Mouse (Mus musculus): ENCODE data around the gene Stk32c.
A peak's percentile ranks its signal among the peaks of the same experiment; 100 is the strongest.

The Stk32c gene

GRCm38 (mm10) chr7:139212754-139213745, at the start of gene Stk32c, which contains the start of gene Lrrc27:
Gene Stk32c, minus strand, starts transcription at chr7:139213307.
Gene Lrrc27, plus strand, starts transcription at chr7:139212988.
- peak; percentile 100 for DNase-seq (ENCODE audit: low spot score)

GRCm38 (mm10) chr7:139257752-139258542, 44.8 kb upstream of the Stk32c start:
- DNase-seq (ENCODE audit: low spot score): no peak

GRCm38 (mm10) chr7:139254626-139255025, 41.5 kb upstream of the Stk32c start:
- DNase-seq (ENCODE audit: low spot score): no peak

GRCm38 (mm10) chr7:139253462-139253861, 40.4 kb upstream of the Stk32c start:
- DNase-seq (ENCODE audit: low spot score): no peak

- no peak for DNase-seq (ENCODE audit: low spot score)
These were observed 39.9 kb upstream of the Stk32c start for GRCm38 (mm10) chr7:139252986-139253385.

DNA sequence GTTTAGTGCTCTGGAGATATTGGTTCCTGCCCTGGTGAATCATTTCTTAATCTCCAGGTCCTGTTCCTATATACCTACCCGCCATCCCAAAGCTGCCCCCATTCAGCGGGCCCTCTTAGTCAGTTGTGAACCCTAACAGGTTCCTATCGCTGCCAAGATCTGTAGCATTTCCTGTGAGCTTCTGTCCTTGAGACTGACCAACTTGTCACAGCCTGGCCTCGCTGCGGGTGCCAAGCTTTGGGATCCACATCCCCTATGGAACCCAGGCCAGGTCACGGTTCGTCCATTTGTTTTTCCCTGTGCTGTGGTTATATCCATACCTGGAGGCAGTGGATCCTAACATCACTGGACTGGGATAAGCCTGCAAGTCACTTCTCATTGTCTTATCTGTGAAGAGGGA, 39.5 kb upstream of the Stk32c start:
- DNase-seq (ENCODE audit: low spot score): no peak

GRCm38 (mm10) chr7:139251881-139252301, 38.8 kb upstream of the Stk32c start:
- DNase-seq (ENCODE audit: low spot score): no peak

DNA sequence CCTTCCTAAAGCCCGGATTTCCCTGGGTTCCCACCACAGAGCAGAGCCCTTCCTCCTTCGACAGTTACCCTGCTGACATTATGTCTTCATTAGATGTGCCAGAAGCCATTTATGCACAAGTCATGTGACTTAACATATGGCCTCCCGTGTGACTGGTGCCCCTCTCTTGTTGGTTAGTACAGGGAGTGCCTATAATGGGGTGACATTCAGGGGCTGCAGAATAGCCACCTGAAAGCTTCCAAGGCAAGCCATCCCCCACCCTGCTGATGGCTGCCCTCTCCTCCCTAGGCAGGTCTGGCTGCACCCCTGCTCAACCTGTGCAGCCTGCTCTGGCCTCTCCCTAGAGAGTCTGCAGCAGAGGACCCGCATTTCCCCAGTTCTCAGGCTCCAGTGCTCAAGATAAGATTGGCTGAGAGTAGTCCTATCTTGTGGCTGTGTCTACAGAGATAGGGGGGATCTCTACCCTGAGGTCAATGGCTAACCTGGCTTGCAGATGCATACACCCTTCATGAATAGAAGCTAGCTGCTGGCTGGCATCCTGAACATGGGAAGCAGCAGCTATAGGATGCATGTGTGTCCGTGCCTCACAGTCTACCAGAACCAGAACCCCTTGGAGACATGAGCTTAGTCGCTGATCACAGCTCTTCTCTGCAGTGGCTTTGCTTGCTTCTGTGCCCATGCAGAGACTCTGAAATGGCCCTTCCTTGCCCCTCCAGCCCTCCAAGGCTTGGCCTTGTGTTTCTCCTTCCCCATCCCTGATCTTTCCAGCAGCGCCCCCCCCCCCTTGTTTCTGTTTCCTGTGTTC, 36.5 kb upstream of the Stk32c start:
- DNase-seq (ENCODE audit: low spot score): peak; percentile 31

DNA sequence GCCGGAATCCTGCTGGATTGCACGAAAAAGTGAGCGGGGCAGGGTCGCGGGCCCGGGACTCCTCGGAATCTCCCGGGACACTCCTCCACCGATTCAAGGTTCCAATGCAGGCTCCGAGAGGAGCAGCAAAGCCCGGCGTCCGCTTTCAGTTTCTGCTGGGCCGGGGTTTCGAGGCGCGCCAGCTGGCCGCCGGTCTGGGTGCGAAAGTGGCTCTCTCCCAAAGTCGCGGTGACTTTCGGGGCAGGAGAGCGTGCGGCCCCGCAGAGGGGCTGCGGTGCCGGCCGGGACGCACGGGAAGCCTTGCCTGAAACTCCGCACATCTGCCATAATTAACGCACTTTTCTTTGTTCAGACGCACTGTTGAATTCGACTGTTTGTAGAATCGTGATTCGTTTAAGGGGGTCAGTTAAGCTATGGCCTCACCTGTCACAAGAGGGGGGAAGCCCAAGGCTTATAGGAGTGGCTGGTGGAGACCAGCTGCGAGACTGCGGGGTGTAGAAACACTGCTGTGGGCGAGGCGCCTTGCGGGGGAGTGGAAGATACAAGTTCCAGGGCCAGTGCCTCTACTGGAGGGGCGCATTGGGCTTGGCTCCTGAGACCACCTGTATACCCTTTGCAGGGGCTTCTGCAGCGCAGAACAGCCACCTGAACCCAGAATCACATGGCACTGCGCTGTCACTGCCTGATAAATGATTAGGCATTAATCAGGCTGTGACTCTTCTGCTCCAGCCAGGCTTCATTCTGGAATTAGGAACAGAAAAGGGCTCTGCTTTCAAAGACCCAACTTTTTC, 35.7 kb upstream of the Stk32c start:
- peak; percentile 15 for DNase-seq (ENCODE audit: low spot score)

GRCm38 (mm10) chr7:139247881-139248614, 34.9 kb upstream of the Stk32c start, which contains the start of gene Pwwp2b:
Gene Pwwp2b, plus strand, starts transcription at chr7:139248482.
- peak; percentile 81 for DNase-seq (ENCODE audit: low spot score)

DNA sequence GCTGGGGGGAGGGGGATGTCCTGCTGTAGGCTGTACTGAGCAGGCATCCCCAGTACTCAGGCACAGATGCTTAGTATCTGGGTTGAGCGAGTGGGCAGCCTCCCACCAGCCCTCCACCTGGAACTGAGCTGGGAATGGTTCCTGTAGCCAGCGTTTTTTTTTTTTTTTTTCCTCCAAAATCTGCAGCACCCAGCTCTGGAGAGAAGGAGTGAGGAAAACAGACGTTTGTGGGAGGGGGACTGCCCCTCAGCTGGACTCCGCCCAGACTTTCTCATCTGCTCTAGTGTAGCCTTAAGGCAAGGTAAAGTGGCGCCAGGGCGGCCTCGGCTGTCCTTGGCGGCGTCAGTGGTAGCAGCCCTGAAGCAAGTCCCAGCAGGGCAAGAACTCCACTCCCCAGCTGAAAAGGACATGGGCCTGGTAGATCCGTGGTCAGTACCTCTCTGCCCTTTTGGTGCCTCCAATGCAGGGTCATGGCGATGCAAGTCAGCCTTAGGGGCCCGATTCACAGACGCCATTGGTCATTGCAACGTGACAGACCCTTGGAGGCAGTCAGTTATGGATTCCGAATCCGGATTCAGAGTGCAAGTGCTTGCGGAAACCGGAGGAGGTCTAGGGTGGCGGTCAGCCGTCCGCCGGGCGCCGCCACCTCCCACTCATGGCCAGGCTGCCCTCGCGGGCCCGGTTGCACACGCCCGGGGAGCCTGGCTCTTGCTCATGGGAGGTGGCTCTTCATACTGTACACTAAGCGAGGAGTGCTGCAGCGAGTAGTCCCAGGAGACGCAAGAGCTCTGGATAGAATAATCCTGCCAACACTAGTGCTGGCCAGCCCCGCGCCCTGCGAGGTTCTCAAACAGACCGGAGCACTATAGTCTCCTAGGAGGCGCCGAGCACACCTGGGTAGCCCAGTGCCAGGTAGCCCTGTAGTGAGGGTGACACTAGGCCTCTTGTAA, 34.1 kb upstream of the Stk32c start:
- peak; percentile 53 for DNase-seq (ENCODE audit: low spot score)

- no peak for DNase-seq (ENCODE audit: low spot score)
These were observed 33.0 kb upstream of the Stk32c start for GRCm38 (mm10) chr7:139246086-139246485.

DNA sequence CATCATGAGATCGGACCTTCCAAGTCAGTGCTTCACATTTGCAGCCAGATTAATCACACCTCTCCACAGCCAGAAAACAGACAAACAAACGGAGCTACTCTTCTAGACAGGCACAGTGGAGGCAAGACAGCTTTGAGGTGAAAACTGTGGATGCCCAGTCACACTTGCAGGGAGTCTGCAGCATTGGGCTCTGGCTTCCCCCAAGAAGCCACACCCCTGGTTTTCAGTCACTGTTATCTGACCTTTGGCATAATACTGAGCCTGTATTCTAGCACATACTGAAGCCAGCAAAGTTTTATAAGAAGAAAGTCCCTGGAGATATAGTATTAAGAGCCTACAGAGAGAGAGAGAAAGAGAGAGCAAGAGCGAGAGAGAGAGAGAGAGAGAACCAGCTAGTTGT, 26.3 kb upstream of the Stk32c start:
- DNase-seq (ENCODE audit: low spot score): no peak

DNA sequence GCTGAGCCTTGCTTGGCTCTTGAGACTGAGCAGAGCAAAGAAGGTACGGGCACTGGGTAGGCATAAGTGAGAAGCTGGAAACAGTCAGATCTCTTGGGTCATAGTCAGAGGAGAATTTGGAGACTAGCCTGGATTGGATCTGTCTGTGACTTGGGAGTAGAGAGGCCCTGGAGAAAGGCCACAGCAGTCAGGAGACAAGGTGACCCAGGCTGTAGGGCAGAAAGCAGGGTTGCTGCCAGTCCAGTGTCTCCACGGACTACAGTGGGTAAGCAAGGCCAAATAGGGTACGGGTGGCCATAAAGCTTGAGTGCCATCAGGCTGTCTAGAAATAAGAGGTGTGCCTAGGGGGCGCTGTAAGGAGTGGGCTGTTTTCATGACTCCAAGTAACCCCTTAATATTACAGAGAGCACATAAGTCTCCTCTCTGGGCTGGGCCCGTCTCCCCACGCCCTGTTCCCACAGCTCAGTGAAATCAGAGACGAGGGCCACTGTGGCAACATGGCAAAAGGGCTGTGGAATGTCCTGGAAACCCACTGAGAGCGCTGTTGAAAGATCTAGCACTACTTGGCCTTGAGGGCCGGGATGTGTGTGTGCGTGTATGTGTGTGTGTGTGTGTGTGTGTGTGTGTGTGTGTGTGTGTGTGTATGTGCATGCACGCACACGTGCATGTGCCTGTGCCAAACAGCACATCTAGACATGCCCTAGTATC, 22.7 kb upstream of the Stk32c start:
- no peak for DNase-seq (ENCODE audit: low spot score)

- DNase-seq (ENCODE audit: low spot score): peak; percentile 90
These were observed 21.5 kb upstream of the Stk32c start for GRCm38 (mm10) chr7:139234426-139235188.

- DNase-seq (ENCODE audit: low spot score): peak; percentile 91
These were observed 20.6 kb upstream of the Stk32c start for GRCm38 (mm10) chr7:139233714-139234113.

DNA sequence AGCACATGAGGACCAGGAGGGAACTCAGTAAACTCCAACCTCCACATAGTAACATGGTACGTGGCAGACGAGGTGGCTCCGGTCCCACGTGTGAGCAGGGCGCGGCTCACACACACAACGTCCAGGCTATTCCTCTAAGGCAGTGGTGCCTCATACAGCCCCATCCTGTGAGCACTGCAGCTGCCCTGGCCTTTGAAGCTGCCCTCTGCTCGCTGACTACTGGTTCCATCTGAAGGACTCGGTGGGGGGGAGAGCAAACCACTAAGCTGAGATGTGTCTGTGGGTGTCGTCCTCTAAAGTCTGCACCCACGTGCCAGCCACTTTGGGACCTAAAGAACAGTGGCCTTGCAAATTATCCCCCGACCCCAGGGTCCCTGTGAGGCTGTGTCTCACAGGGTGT, 17.1 kb upstream of the Stk32c start:
- no peak for DNase-seq (ENCODE audit: low spot score)

GRCm38 (mm10) chr7:139229837-139230236, 16.7 kb upstream of the Stk32c start:
- DNase-seq (ENCODE audit: low spot score): no peak

Data from embryo, embryonic 10 days (tissue).